Mouse (Mus musculus) kidney, adult 2 months (tissue): ENCODE results near the gene Tax1bp1. TPM values are rescaled to one million over a fixed set of nuclear protein-coding genes. Genes with fewer than 3 reads are reported as not detected.
"Not testable (repeated sequence)": the region's sequence is repeated elsewhere in the genome, so short reads cannot be mapped to it uniquely, and the experiment has no call there.

Source experiments
- DNase-seq: peaks from one replicate; pipeline ENCODE4 v3.0.0; 2021
- H3K27ac ChIP-seq: fragments of 200-500 bp; 2 replicates; pipeline ENCODE4 v1.5.1; 2012; ENCODE audit warnings: low read depth, low read length, control low read depth, inconsistent platforms; ENCODE audit not compliant: insufficient read depth
- H3K27me3 ChIP-seq: fragments of 200-500 bp; replicated peaks from 2 replicates; pipeline ENCODE4 v1.6.1; 2012; ENCODE audit warnings: mild to moderate bottlenecking, moderate library complexity, low read length, inconsistent platforms; ENCODE audit not compliant: control insufficient read depth, insufficient read depth
- H3K36me3 ChIP-seq: fragments of 200-500 bp; 2 replicates; pipeline ENCODE4 v1.6.1; 2012; ENCODE audit warnings: mild to moderate bottlenecking, moderate library complexity, low read length, inconsistent platforms; ENCODE audit not compliant: control insufficient read depth, insufficient read depth
- H3K4me1 ChIP-seq: fragments of 200-500 bp; 2 replicates; pipeline ENCODE4 v1.6.1; 2011; ENCODE audit warnings: low read length; ENCODE audit not compliant: control insufficient read depth, insufficient read depth
- H3K4me3 ChIP-seq: fragments of 200-500 bp; 2 replicates; pipeline ENCODE4 v1.5.1; 2011; ENCODE audit warnings: mild to moderate bottlenecking, low read depth, low read length, control low read depth; ENCODE audit not compliant: insufficient read depth
- CTCF ChIP-seq: fragments of 200-500 bp; conservative IDR thresholded peaks from 2 replicates; pipeline ENCODE4 v1.5.1; 2011; ENCODE audit warnings: low read depth, mild to moderate bottlenecking, control low read depth, low read length, moderate library complexity, mixed read lengths; ENCODE audit not compliant: insufficient read depth, insufficient read length
- POLR2A ChIP-seq: fragments of 200-500 bp; IDR thresholded peaks from one replicate; pipeline ENCODE4 v1.6.1; 2011; ENCODE audit warnings: low read depth, low read length, control low read depth
- WGBS: fragments of 180-500 bp; shearing (Covaris S2); methylation state at CpG from one replicate; pipeline ENCODE4 v1.1.7; 2018; 5-methylcytosine and 5-hydroxymethylcytosine counted together
- polyA plus RNA-seq: library from polyadenylated mRNA; depleted of rRNA; stranded (reverse); fragments of >200 nt; gene quantifications from 2 replicates; pipeline ENCODE4 v1.2.3, GENCODE M21; 2012

Gene Tax1bp1
- polyA plus RNA-seq, 1 experiment, result 63.1 TPM

GRCm38 (mm10) chr6:52675222-52675921, 38.2 kb upstream of the Tax1bp1 start:
- Histone ChIP-seq H3K27me3 (no peaks in the 10 kb centered on the region), H3K36me3 (no peaks in the 10 kb centered on the region), H3K4me3 (no peak overlapping the region), H3K27ac (peak overlapping the region; percentile 97), H3K4me1 (peaks cover 26% of the 10 kb centered on the region)
- TF ChIP-seq POLR2A (no peak), CTCF (no peak)
- DNase-seq, result peak; percentile 81
- 24% methylated on average over 4 of the region's 4 CpGs for WGBS

GRCm38 (mm10) chr6:52677534-52677933, 36.0 kb upstream of the Tax1bp1 start:
- H3K27me3 ChIP-seq, H3K4me3 ChIP-seq, DNase-seq, H3K27ac ChIP-seq, H3K36me3 ChIP-seq: not testable (repeated sequence)
- peaks cover 37% of the 10 kb centered on the region for H3K4me1 ChIP-seq
- WGBS, result 86% methylated on average over 4 of the region's 4 CpGs

DNA sequence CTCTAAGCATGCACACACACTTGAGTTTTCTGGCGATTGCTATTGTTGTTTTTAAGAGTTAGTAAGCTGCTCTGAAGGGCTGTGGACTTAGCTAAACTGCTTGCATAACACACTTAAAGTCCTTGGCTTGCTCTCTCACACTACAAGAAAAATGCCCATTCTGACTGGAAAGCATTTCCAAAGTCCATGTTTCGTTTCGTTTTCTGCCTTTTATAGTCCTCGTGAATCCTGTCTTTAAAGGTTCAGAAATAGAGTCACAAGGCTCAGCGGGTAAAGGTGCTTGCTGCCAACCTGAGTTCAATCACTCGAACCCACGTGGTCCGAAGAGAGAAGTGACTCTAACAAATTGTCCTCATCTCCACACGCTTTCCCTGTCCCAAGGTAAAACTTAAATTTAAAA, 34.0 kb upstream of the Tax1bp1 start:
- peaks cover 34% of the 10 kb centered on the region for H3K4me1 ChIP-seq
- no peaks in the 10 kb centered on the region for H3K36me3 ChIP-seq
- no peak overlapping the region for H3K4me3 ChIP-seq
- peak overlapping the region; percentile 100 for H3K27ac ChIP-seq
- 43% methylated on average over 9 of the region's 9 CpGs for WGBS
- H3K27me3 ChIP-seq, result no peaks in the 10 kb centered on the region
- DNase-seq, result peak; percentile 92
- TF ChIP-seq POLR2A (no peak), CTCF (no peak)

DNA sequence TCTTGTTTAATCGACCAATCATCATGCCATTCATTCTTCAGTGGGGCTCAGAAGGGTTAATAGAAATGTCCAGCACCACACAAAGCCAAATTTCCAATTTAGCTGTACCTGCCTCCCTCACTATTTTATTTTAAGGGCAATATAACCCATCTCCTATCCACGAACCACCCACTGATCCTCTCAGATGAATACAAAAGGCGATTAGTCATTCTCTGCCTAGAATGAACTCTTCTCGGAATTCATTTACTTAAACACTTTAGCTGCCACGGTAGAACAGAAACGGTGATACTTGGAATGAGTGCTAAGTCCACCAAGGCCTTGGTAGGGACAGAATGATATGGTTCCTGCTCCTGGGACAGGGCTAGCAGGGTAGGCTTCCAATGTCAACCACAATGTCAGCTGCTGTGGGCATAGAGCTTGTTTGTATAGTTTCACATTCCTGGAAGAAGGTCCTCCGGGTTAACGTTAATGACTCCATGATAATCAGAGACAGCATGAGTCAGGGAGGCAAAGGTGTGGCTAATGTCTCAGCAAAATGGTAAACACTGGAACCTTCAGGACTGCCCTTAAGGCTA, 33.0 kb upstream of the Tax1bp1 start:
- Histone ChIP-seq H3K27me3 (no peaks in the 10 kb centered on the region), H3K36me3 (no peaks in the 10 kb centered on the region), H3K27ac (peak overlapping the region; percentile 100), H3K4me1 (peaks cover 29% of the 10 kb centered on the region), H3K4me3 (no peak overlapping the region)
- WGBS, result 31% methylated on average over 8 of the region's 8 CpGs
- TF ChIP-seq CTCF, result no peak
- no peak for TF ChIP-seq POLR2A
- peak; percentile 69 for DNase-seq

DNA sequence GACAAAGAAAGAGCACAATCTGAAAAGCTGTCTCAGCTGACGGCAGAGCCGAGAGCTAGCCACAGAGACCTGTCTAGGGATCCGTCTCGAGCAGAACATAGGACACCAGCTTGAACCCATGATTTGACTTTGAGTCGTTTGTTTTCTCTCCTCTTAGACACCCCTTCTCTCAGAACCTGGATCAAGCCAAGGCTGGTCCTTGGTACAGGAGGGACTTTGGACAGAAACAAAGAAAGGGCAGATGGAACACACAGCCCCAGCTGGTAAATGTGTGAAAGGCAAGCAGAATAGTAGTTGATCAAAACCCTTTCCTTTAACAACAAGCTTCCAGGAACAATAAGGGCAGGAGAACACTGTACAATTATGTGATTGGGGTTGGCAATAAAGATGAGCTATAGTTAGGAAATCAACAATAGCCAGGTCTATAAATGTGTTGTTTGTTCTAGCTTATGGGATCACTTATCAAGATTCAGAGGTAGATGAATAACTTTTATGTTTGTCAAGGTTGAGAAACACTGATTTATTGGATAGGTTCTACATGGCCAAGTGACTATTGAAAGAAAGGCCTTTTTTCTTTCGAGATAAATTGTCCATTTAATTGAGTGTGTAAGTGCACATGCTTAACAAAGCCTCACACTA, 31.6 kb upstream of the Tax1bp1 start:
- DNase-seq, result peak; percentile 78
- Histone ChIP-seq H3K27ac (peak overlapping the region; percentile 100), H3K27me3 (no peaks in the 10 kb centered on the region), H3K36me3 (no peaks in the 10 kb centered on the region), H3K4me3 (no peak overlapping the region), H3K4me1 (peaks cover 26% of the 10 kb centered on the region)
- WGBS, result 56% methylated on average over 6 of the region's 6 CpGs
- TF ChIP-seq POLR2A (no peak), CTCF (no peak)

DNA sequence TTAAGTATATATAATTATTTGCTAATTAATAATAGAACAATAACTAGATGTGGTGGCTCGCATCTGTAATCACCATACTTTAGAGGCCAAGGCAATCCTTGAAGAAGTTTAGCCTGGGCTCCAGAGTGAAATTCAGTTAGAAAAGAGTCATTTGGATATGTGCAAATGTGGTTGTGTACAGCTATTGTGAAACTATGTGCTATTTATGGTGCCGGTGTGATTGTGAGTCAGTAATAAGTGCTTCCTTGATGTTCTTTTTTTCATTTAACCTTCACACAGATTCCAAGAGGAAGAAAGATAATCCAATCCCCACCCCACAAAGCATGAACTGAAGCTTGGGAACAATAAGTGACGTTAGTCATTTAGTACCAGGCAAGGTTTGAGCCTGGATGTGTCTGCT, 30.9 kb upstream of the Tax1bp1 start:
- no peak overlapping the region for H3K4me3 ChIP-seq
- no peak for TF ChIP-seq POLR2A
- no peak for TF ChIP-seq CTCF
- H3K27ac ChIP-seq, result peak overlapping the region; percentile 85; the same call in 1 of the 2 replicates
- H3K4me1 ChIP-seq, result peaks cover 29% of the 10 kb centered on the region
- no peaks in the 10 kb centered on the region for H3K27me3 ChIP-seq
- no peak for DNase-seq
- H3K36me3 ChIP-seq, result no peaks in the 10 kb centered on the region
- 87% methylated on average over 3 of the region's 3 CpGs for WGBS

GRCm38 (mm10) chr6:52686901-52687500, 26.5 kb upstream of the Tax1bp1 start:
- Histone ChIP-seq H3K27ac (no peak overlapping the region), H3K4me3 (no peak overlapping the region), H3K27me3 (no peaks in the 10 kb centered on the region), H3K4me1 (peaks cover 5% of the 10 kb centered on the region; the same call in 1 of the 2 replicates), H3K36me3 (no peaks in the 10 kb centered on the region)
- TF ChIP-seq POLR2A (no peak), CTCF (no peak)
- peak; percentile 74 for DNase-seq
- WGBS, result 29% methylated on average over 5 of the region's 5 CpGs
